Mouse (Mus musculus) neutrophil, adult 59 days (primary cell): ENCODE data around the gene Atp1a1. TPM values are rescaled to one million over a fixed set of nuclear protein-coding genes. Genes with fewer than 3 reads are reported as not detected.

Experiments
- total RNA-seq, 2 experiments: library from RNA; stranded (reverse); gene quantifications; 1 replicate in 1 of 2; 2 replicates in 1 of 2; pipeline ENCODE4 v1.2.4; 2023

The Atp1a1 gene
- total RNA-seq = 100 to 1,000 TPM in 1 of 2 experiments, 10 to 100 TPM in 1; 80.6 to 104 TPM

GRCm38 (mm10) chr3:101604550-101605223, at the start of gene Atp1a1:
Gene Atp1a1, minus strand, starts transcription at chr3:101604684.

Other genes starting within 250 kb of the Atp1a1 start
- 1 to 10 TPM in 1 of 2 experiments, under 1 TPM in 1; 0.62 to 1.2 TPM for gene Igsf3, start 227.6 kb downstream of the Atp1a1 start, total RNA-seq
- gene Mab21l3, start 244.3 kb upstream of the Atp1a1 start, total RNA-seq = not detected